Mouse (Mus musculus) left cerebral cortex, adult 2 months (tissue): ENCODE measurements at regions not wholly inside any gene's neighbourhood (a gene's known extent, or its start where the extent isn't known, plus 50 kb on each side); places are given as distances from the start of the nearest gene placed in this dataset.

Experiments used
- DNase-seq, 2 experiments: peaks; one replicate each; pipeline ENCODE4 v3.0.0; 2021 to 2022; ENCODE audit warnings: low spot score in 2 of 2, mixed read lengths in 1 of 2; ENCODE audit errors: extremely low spot score in 1 of 2
- H3K27ac ChIP-seq: fragments of 200-600 bp; 2 replicates; pipeline ENCODE4 v1.8.1; 2022
- H3K4me3 ChIP-seq: fragments of 200-600 bp; 2 replicates; pipeline ENCODE4 v1.8.1; 2022
- CTCF ChIP-seq: fragments of 200-600 bp; IDR thresholded peaks from 2 replicates; pipeline ENCODE4 v1.8.1; 2022; ENCODE audit warnings: antibody characterized with exemption, mild to moderate bottlenecking, moderate library complexity
- intact Hi-C: fragments of 180-260 bp; cut with DNase I; formaldehyde crosslinking; loops from one replicate; pipeline ENCODE4 v1.15.1; 2025

DNA sequence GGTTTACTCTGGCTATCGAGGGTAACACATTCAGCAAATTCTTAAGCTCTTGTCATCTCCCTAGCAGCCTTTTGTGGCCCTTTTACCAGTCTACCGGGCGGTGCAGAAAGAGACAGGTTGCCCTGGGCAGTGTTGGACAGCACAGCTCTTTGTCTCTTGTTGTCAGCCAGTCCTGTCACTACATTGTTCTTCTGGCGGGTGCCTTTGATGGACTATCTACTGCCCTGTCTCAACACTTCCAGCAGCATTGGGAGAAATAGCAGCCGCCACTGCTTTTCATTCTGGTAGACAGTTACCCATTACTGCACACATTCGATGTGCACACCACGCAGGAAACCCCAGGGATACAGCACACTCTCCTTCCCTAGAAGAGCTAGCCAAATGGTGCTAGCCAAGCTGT is 132.7 kb upstream of the Gm10181 start:
- intact Hi-C loops = no loop called here
- no peak for TF ChIP-seq CTCF
- H3K27ac ChIP-seq = no peak overlapping the region
- no peak for DNase-seq
- no peak overlapping the region for H3K4me3 ChIP-seq

DNA sequence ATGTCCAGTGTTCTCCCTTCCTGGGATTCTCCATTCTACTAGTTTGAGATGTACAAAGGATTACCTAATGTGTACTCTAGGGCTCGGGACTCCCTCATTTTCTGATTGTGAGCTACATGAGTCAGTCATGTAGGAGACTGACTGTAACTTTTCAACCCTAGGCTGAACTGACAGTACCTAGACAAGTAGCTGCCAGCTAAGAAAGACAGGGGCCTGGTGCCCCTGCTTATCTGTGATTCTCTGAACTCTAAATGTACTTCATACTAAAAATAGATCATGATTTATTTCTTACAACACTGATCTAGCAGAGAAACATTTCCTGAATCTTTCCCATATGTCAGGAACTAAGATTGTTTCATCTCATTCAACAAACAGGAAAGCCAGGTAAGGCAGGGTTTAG is 125.9 kb upstream of the Gm10181 start:
- no peak overlapping the region for H3K27ac ChIP-seq
- no peak overlapping the region for H3K4me3 ChIP-seq
- no peak for TF ChIP-seq CTCF
- no peak for DNase-seq
- intact Hi-C loops = no loop called here

DNA sequence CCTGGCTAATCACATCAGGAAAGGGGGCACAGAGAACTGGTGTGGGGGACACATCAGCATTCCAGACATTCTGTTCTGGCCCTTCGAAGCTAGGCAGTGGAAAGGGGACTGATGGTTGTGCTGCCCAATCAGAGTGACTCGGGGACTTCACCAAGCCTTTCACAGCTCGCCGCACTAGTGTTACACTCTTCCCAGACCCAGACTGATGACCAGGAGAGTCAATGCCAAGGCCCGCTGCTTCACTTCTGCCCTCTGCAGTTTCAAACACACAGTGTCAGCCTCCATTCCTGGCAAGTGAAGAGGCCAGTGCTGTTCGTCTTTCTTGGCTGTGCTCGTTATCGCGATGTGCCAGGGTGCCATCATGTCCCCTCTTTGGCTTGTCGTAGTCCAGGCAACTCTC is 121.7 kb upstream of the Gm10181 start:
- TF ChIP-seq CTCF = no peak
- intact Hi-C loops = no loop called here
- H3K27ac ChIP-seq = no peak overlapping the region
- H3K4me3 ChIP-seq = no peak overlapping the region
- DNase-seq = no peak

DNA sequence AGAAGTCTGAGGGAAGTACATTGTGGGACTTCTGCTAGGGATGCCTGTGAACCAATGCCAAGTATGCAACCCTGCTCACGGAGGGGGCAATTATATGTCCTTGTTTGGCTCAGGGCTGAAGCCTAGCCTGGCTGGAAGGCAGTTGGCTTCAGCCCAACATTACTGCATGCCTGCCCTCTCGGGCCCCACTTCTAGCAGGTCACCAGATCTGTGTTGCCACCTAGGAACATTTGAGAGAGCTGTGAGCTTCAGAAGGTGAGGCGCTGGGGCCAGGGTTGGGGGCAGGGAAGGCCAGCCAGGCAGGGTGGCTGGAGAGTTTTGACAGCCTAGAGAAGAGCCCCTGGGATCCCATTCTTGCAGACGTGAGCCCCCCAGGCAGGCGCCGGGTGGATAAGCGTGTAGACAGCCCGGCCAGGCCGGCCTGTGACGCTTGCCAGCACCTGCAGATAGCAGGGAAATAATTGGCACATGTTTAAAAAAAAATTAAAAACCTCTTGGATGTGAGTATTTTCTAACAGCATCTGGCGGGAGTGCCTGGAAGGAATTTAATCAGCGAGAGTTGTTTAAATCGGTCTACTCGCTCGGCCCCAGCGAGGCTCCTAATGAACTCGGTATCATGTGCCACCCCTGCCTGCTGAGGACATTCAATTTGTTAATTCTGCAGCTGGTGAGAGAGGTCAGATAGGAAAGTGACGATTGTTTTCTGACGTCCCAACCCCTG is 115.0 kb upstream of the Gm10181 start:
- no peak for TF ChIP-seq CTCF
- intact Hi-C loops = no loop called here
- no peak for DNase-seq
- Histone ChIP-seq H3K4me3 (no peak overlapping the region), H3K27ac (no peak overlapping the region)

DNA sequence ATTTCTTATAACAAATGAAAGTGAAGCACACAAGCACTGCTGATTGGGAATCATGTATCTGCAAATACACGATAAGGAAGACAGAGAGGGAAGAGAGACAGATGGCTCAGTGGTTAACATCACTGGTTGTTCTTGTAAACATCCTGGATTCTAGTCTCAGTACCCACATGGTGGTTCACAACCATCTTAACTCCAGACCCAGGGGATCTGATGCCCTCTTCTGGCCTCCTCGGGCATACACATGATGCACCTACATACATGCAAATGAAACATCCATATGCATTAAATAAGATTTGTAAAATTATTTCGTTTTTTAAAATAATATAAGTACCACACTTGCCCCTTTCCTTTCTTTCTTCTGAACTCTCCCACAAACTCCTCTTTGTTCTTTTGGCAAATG is 106.4 kb upstream of the Gm10181 start:
- no peak for DNase-seq
- intact Hi-C loops = no loop called here
- no peak overlapping the region for H3K4me3 ChIP-seq
- H3K27ac ChIP-seq = no peak overlapping the region
- TF ChIP-seq CTCF = no peak; the same call in 1 of the 2 replicates

DNA sequence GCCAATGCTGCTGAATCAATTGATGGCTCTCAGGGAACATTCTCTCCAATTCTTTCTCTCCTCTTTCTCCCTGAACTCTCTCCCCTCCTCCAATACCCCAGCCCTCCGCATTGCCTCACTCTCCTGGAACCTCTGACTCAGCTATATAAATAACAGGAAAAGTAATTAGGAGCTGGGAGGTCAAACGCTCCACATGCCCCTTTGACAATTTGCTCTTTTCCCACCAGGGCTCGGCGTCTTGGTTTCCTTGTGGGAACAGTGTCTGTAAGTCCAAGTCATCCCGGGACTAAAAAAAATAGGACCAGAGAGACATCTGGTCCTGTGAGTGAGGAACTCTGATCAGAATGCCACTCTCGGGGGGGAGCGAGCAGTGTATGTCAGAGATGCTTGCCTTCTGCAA is 94.7 kb upstream of the Gm10181 start:
- TF ChIP-seq CTCF = no peak
- intact Hi-C loops = no loop called here
- Histone ChIP-seq H3K4me3 (no peak overlapping the region), H3K27ac (no peak overlapping the region)
- DNase-seq = no peak

DNA sequence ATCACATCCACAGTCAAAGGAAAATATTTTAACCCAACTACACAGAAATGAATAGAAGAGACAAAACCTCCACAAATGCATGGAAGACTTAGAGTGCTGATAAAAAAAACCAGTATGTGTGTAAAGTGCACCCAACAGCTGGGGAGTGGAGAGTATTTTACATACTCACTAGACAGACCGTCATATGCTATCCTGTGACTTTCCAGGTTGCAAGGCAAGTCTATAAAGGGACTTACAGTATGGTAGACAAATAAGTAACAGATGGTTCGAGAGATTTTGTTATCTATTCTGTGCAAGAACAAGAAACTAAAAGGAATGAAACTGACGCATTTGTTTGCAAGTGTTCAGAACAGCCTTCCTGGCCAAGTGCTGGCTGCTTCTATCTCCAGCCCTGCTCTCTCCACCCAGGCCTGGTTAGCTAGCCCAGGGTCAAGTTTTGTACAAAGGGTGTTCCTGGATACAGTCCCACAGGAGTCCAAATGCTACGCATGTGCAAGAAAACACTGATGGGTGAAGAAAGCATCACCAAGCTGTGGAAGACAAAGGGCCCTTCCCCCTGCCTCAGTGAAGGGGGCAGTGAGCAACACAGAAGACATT is 68.0 kb upstream of the Gm10181 start:
- intact Hi-C loops = no loop called here
- TF ChIP-seq CTCF = no peak
- Histone ChIP-seq H3K27ac (no peak overlapping the region), H3K4me3 (no peak overlapping the region)
- DNase-seq = no peak

DNA sequence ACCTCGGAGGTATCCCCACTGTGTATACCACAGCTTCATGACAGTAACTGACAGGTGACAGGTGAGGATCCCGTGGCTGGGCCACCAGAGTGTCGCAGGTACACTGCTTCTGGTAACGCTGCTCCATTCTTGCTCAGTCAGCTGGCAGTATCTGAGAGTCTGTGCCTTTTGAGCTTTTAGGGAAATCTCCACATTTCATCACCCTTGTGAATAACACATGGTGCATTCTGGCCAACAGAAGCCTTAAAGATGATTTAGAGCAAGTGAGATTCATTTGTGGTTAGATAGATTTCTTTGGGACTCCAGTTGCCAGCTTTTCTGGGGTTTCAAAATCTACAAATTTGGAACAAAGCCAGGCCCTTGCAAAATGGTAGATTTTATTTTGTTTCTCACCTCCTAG is 66.8 kb upstream of the Gm10181 start:
- intact Hi-C loops = no loop called here
- Histone ChIP-seq H3K4me3 (no peak overlapping the region), H3K27ac (no peak overlapping the region)
- TF ChIP-seq CTCF = no peak
- no peak for DNase-seq

DNA sequence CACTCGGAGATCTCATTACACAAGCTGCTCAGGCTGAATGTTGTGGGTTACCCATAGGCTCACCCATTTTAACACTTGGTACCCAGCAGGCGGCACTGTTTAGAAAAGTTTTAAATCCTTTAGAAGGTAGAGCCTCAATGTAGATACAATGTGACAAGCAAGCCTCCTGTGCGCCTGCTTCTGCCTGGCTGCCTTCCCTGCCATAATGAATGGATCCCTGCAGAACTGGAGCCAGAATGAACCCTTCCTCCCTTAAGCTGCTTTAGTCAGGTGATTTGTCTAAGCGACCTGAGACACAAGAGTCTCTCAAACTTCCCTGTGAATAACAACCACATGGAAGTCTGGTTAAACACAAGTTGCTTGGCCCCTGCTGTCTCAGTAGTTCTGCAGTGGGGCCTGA is 64.7 kb upstream of the Gm10181 start:
- TF ChIP-seq CTCF = no peak
- DNase-seq = no peak
- Histone ChIP-seq H3K4me3 (no peak overlapping the region), H3K27ac (no peak overlapping the region)
- intact Hi-C loops = no loop called here

DNA sequence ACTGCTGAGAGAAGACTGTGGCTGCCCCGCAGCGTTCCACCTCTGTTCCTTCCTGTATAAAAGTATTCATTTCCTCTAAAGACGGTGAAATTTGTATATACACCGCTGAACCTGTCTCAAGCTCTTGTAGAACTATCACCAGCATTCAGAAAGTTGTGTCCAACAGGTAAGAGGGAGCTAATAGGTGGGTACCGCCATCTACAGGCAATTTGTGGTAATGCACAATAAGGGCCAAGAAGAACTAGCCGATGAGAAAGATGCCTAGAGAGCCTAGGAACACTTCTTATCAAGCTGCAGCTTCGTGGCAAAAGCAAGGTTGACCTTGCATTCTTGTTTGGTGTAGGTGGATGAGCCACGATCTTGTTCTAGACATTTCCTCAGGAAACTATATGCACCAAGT is 61.6 kb upstream of the Gm10181 start:
- DNase-seq = peak; percentile 66 to 71
- no peak overlapping the region for H3K27ac ChIP-seq
- TF ChIP-seq CTCF = peak; percentile 90
- H3K4me3 ChIP-seq = no peak overlapping the region
- intact Hi-C loops = loop anchor here (5.0 kb wide), 2 partner anchors 265 to 330 kb away; partner anchors contain the start of gene Dpy19l2

DNA sequence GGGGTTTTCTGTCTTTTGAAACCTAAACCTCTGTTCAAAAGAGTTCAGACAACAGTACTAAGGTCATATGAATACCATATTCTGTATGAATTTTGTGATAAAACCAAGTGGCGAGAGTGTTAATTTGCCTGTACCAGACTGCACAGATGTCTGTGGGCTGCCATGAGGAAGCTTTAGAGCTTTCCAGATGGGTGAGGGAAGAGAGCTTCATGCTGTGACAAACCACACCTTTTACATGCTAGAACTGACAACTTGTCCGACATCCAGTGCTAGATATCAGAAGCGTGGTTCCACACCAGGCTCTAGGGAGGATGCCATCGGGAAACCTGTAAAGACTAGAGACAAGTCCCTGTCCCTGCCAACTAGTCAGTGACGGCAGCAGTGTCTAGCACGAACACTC is 60.9 kb upstream of the Gm10181 start:
- no peak overlapping the region for H3K4me3 ChIP-seq
- intact Hi-C loops = loop anchor here (5.0 kb wide), 2 partner anchors 266 to 331 kb away; partner anchors contain the start of gene Dpy19l2
- DNase-seq = no peak
- no peak for TF ChIP-seq CTCF
- H3K27ac ChIP-seq = no peak overlapping the region

DNA sequence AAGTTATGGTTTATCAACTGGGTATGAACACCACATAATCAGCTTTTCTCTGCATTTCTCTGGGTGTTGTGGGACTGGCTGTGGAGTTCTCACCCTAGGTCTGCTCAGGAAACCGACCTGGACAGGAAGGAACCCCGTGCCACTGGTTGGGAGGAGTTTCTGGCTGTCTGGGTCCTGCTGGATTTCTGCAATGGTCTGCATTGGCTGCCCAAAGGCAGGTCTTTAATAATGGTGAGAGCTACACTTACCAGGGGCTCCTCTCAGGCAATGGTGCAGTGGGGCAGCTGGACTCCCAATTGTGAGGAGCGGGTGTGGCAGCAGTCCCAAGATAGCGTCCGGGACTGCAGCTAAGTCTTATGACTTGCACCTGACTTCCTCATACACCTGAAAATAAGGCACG is 57.8 kb upstream of the Gm10181 start:
- Histone ChIP-seq H3K4me3 (no peak overlapping the region), H3K27ac (no peak overlapping the region)
- DNase-seq = no peak
- no peak for TF ChIP-seq CTCF
- intact Hi-C loops = no loop called here
